Mouse (Mus musculus) intestine, embryonic 15.5 days (tissue): ENCODE results near the gene Dph6. TPM values are rescaled to one million over a fixed set of nuclear protein-coding genes. Genes with fewer than 3 reads are reported as not detected.

ENCODE experiments used
- ATAC-seq: fragments of 200-750 bp; cut with Nextera tagmentation; 2 replicates; pipeline ENCODE4 v1.8.0; 2017; ENCODE audit warnings: moderate TSS enrichment, moderate library complexity
- H3K27ac ChIP-seq: fragments of 300-500 bp; sonication (generic); 2 replicates; pipeline ENCODE4 v1.5.1; 2015; ENCODE audit warnings: mild to moderate bottlenecking, inconsistent platforms
- H3K27me3 ChIP-seq: fragments of 300-500 bp; sonication (generic); replicated peaks from 2 replicates; pipeline ENCODE4 v1.6.1; 2015; ENCODE audit warnings: inconsistent platforms
- H3K36me3 ChIP-seq: fragments of 300-500 bp; sonication (generic); 2 replicates; pipeline ENCODE4 v1.6.1; 2015; ENCODE audit warnings: inconsistent platforms
- H3K4me1 ChIP-seq: fragments of 300-500 bp; sonication (generic); replicated peaks from 2 replicates; pipeline ENCODE4 v1.6.1; 2015; ENCODE audit warnings: inconsistent platforms
- H3K4me2 ChIP-seq: fragments of 300-500 bp; sonication (generic); replicated peaks from 2 replicates; pipeline ENCODE4 v1.6.1; 2015; ENCODE audit warnings: mild to moderate bottlenecking, inconsistent platforms
- H3K4me3 ChIP-seq: fragments of 300-500 bp; sonication (generic); replicated peaks from 2 replicates; pipeline ENCODE4 v1.5.1; 2015; ENCODE audit warnings: inconsistent platforms
- H3K9ac ChIP-seq: fragments of 300-500 bp; sonication (generic); 2 replicates; pipeline ENCODE4 v1.6.1; 2015; ENCODE audit warnings: inconsistent platforms
- H3K9me3 ChIP-seq: fragments of 300-500 bp; sonication (generic); 2 replicates; pipeline ENCODE4 v1.6.1; 2016; ENCODE audit warnings: inconsistent platforms
- WGBS: fragments of 180-500 bp; shearing (Covaris S2); methylation state at CpG from one replicate; pipeline ENCODE4 v1.1.7; 2015; 5-methylcytosine and 5-hydroxymethylcytosine counted together
- polyA plus RNA-seq: library from polyadenylated mRNA; unstranded; fragments of >200 nt; fragmentation: Nextera tagmentation; extraction: Ambion mirVana; gene quantifications from 2 replicates; pipeline ENCODE4 v1.2.1, GENCODE M21; 2015

Gene Dph6
- polyA plus RNA-seq, 1 experiment from 2014 or later: 18.0 TPM

- no peaks in the 10 kb centered on the region for H3K27me3 ChIP-seq
- ATAC-seq: no peak
- no peaks in the 10 kb centered on the region for H3K4me1 ChIP-seq
- no peak overlapping the region for H3K9ac ChIP-seq
- no peaks in the 10 kb centered on the region for H3K36me3 ChIP-seq
- H3K9me3 ChIP-seq: no peaks in the 10 kb centered on the region
- H3K27ac ChIP-seq: no peak overlapping the region
- 66% methylated on average over 5 of the region's 5 CpGs for WGBS
- no peak overlapping the region for H3K4me2 ChIP-seq
- no peak overlapping the region for H3K4me3 ChIP-seq
These were observed 123.6 kb downstream of the Dph6 start for GRCm38 (mm10) chr2:114531010-114531756.

GRCm38 (mm10) chr2:114520414-114520813 lies 134.3 kb downstream of the Dph6 start:
- WGBS: 72% methylated on average over 5 of the region's 5 CpGs
- no peaks in the 10 kb centered on the region for H3K4me1 ChIP-seq
- no peaks in the 10 kb centered on the region for H3K36me3 ChIP-seq
- H3K4me3 ChIP-seq: no peak overlapping the region
- H3K9me3 ChIP-seq: no peaks in the 10 kb centered on the region
- ATAC-seq: no peak
- H3K27ac ChIP-seq: no peak overlapping the region
- H3K4me2 ChIP-seq: no peak overlapping the region
- H3K9ac ChIP-seq: no peak overlapping the region
- H3K27me3 ChIP-seq: no peaks in the 10 kb centered on the region

- no peak overlapping the region for H3K9ac ChIP-seq
- no peaks in the 10 kb centered on the region for H3K27me3 ChIP-seq
- ATAC-seq: no peak
- H3K9me3 ChIP-seq: no peaks in the 10 kb centered on the region
- H3K4me2 ChIP-seq: no peak overlapping the region
- H3K36me3 ChIP-seq: no peaks in the 10 kb centered on the region
- H3K27ac ChIP-seq: no peak overlapping the region
- no peak overlapping the region for H3K4me3 ChIP-seq
- 74% methylated on average over 3 of the region's 3 CpGs for WGBS
- no peaks in the 10 kb centered on the region for H3K4me1 ChIP-seq
These were observed 134.9 kb downstream of the Dph6 start for GRCm38 (mm10) chr2:114519907-114520306.

GRCm38 (mm10) chr2:114492398-114492797 lies 162.4 kb downstream of the Dph6 start:
- H3K27ac ChIP-seq: no peak overlapping the region
- H3K4me2 ChIP-seq: no peak overlapping the region
- no peak overlapping the region for H3K4me3 ChIP-seq
- no peaks in the 10 kb centered on the region for H3K9me3 ChIP-seq
- H3K9ac ChIP-seq: no peak overlapping the region
- H3K27me3 ChIP-seq: no peaks in the 10 kb centered on the region
- no peaks in the 10 kb centered on the region for H3K36me3 ChIP-seq
- ATAC-seq: no peak
- 28% methylated on average over 3 of the region's 3 CpGs for WGBS
- H3K4me1 ChIP-seq: no peaks in the 10 kb centered on the region

GRCm38 (mm10) chr2:114491907-114492306 lies 162.9 kb downstream of the Dph6 start:
- WGBS: 46% methylated on average over 3 of the region's 3 CpGs
- Histone ChIP-seq H3K4me1 (no peaks in the 10 kb centered on the region), H3K27me3 (no peaks in the 10 kb centered on the region), H3K27ac (no peak overlapping the region), H3K36me3 (no peaks in the 10 kb centered on the region), H3K4me2 (no peak overlapping the region), H3K4me3 (no peak overlapping the region), H3K9ac (no peak overlapping the region), H3K9me3 (no peaks in the 10 kb centered on the region)
- no peak for ATAC-seq

GRCm38 (mm10) chr2:114486980-114487379 lies 167.8 kb downstream of the Dph6 start:
- no peak for ATAC-seq

More at GRCm38 (mm10) chr2:114486980-114487379, 167.8 kb downstream of the Dph6 start:
- Histone ChIP-seq H3K9ac (no peak overlapping the region), H3K4me2 (no peak overlapping the region), H3K36me3 (no peaks in the 10 kb centered on the region), H3K4me1 (no peaks in the 10 kb centered on the region), H3K9me3 (no peaks in the 10 kb centered on the region), H3K27me3 (no peaks in the 10 kb centered on the region), H3K27ac (no peak overlapping the region), H3K4me3 (no peak overlapping the region)
